Mouse (Mus musculus): ENCODE measurements around the gene Vmn1r77. TPM values are rescaled to one million over a fixed set of nuclear protein-coding genes. Genes with fewer than 3 reads are reported as not detected.
"Not testable (repeated sequence)": the region's sequence is repeated elsewhere in the genome, so short reads cannot be mapped to it uniquely, and the experiment has no call there.

The Vmn1r77 gene
- total RNA-seq (2021), result not detected
- not detected in 2 replicates for polyA plus RNA-seq (2012; rRNA removed)
- long read RNA-seq, result 0 reads

DNA sequence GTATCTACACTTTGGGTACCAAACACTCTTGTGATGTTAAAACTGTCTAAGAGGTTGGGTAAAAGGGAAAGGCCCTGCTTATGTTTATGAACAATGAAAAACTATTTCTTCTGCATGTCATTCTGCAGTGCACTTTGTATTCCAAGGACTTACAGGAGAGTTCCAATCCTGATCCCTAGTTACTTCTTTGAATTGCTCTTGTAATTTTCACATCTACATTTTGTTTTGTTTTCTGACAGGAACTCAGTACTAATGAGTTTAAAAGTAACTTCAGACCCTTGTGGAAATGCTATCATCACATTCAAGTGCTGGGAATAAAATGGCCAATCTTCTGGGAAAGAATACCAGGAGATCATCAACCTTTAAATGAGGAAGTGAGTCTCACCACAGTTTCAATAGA lies at the start of gene Vmn1r77:
Gene Vmn1r77 (plus strand): TSS at position 301 of the 400 bp plus-strand sequence.
- DNase-seq, result not testable (repeated sequence)

DNA sequence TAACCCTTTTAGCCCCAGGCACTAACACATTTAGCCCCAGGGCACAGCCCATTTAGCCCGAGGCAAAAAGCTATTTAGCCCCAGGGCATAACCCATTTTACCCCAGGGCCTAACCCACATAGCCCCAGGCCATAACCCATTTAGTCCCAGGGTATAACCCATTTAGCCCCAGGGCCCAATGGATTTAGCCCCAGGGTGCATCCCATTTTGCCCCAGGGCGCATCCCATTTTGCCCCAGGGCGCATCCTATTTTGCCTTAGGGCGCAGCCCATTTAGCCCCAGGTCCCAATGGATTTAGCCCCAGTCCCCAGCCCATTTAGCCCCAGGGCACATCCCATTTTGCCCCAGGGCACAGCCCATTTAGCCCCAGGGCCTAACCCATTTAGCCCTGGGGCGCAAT lies 25.1 kb upstream of the Vmn1r77 start:
- DNase-seq, result not testable (repeated sequence)

DNA sequence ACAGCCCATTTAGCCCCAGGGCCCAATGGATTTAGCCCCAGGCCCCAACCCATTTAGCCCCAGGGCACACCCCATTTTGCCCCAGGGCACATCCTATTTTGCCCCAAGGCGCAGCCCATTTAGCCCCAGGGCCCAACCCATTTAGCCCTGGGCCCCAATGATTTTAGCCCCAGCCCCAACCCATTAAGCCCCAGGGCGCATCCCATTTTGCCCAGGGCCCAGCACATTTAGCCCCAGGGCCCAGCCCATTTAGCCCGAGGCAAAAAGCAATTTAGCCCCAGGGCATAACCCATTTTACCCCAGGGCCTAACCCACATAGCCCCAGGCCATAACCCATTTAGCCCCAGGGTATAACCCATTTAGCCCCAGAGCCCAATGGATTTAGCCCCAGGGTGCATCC lies 24.2 kb upstream of the Vmn1r77 start:
- not testable (repeated sequence) for DNase-seq

DNA sequence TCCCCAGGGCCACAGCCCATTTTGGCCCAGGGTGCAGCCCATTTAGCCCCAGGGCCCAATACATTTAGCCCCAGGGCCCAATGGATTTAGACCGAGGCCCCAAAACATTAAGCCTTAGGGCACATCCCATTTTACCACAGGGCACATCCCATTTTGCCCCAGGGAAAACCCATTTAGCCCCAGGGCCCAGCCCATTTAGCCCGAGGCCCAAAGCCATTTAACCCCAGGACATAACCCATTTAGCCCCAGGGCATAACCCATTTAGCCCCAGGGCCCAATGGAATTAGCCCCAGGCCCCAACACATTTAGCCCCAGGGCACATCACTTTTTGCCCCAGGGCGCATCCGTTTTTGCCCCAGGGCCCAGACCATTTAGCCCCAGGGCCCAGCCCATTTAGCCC lies 23.4 kb upstream of the Vmn1r77 start:
- DNase-seq, result no peak

DNA sequence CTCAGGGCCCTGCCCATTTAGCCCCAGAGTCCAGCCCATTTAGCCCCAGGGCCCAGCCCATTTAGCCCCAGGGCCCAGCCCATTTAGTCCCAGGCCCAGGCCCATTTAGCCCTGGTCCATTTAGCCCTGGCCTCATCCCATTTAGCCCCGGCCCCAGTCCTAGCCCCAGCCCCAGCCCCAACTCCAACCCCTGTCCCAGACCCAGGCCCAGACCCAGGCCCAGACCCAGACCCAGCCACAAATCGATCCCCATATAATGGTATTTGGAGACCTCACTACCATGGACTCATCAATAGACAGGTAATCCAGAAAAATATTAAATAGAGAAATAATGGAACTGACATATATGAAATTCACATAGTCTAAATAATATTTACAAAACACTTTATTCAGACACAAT lies 18.7 kb upstream of the Vmn1r77 start:
- DNase-seq, result not testable (repeated sequence)

DNA sequence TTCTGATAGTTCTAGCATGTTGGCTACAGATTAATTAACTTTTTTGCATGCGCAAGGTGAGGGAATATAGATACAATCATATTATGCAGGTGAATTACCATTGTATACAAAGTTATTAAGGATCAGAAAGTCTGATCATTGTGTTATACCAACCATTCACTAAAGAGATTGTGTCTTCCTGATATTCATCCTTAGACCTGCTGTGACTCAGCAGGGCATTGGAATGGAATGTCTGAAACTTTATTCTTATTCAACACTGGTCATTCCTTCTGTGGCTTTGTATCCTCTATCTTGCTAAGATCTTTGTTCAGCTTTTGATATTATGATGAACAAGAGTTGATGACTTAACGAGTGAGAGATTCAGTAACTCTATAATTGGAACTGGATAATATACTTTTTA lies 4.1 kb downstream of the Vmn1r77 start:
- DNase-seq, result no peak

Other genes with a start within 250 kb of the Vmn1r77 start
- not detected for gene Vmn1r74, start 202.8 kb upstream of the Vmn1r77 start, total RNA-seq (2021)
- not detected in 2 replicates for gene Vmn1r74, start 202.8 kb upstream of the Vmn1r77 start, polyA plus RNA-seq (2012; rRNA removed)
- not detected for gene Vmn1r75, start 162.1 kb upstream of the Vmn1r77 start, total RNA-seq (2021)
- gene Vmn1r75, start 162.1 kb upstream of the Vmn1r77 start, polyA plus RNA-seq (2012; rRNA removed), result not detected in 2 replicates
- not detected for gene Vmn1r76, start 98.5 kb upstream of the Vmn1r77 start, total RNA-seq (2021)
- not detected in 2 replicates for gene Vmn1r76, start 98.5 kb upstream of the Vmn1r77 start, polyA plus RNA-seq (2012; rRNA removed)
- gene Vmn1r78, start 113.5 kb downstream of the Vmn1r77 start, total RNA-seq (2021), result not detected
- gene Vmn1r78, start 113.5 kb downstream of the Vmn1r77 start, polyA plus RNA-seq (2012; rRNA removed), result not detected in 2 replicates
- not detected for gene Vmn1r79, start 134.5 kb downstream of the Vmn1r77 start, total RNA-seq (2021)
- not detected in 2 replicates for gene Vmn1r79, start 134.5 kb downstream of the Vmn1r77 start, polyA plus RNA-seq (2012; rRNA removed)
- not detected for gene Vmn1r80, start 152.5 kb downstream of the Vmn1r77 start, total RNA-seq (2021)
- gene Vmn1r80, start 152.5 kb downstream of the Vmn1r77 start, polyA plus RNA-seq (2012; rRNA removed), result not detected in 2 replicates
- gene Vmn1r81, start 231.5 kb downstream of the Vmn1r77 start, total RNA-seq (2021), result not detected
- gene Vmn1r81, start 231.5 kb downstream of the Vmn1r77 start, polyA plus RNA-seq (2012; rRNA removed), result not detected in 2 replicates

Measured in adrenal gland, adult 2 months (tissue).